Mouse (Mus musculus) bone marrow macrophage, adult 2 months (primary cell): ENCODE measurements around the gene Anp32a. TPM values are rescaled to one million over a fixed set of nuclear protein-coding genes. Genes with fewer than 3 reads are reported as not detected.

ENCODE experiments used
- H3K27ac ChIP-seq: 2 replicates; pipeline ENCODE4 v1.5.1; 2012; ENCODE audit warnings: low read depth, low read length; ENCODE audit not compliant: insufficient read depth
- H3K4me1 ChIP-seq: 2 replicates; pipeline ENCODE4 v1.6.1; 2012; ENCODE audit warnings: low read length; ENCODE audit not compliant: control insufficient read depth, insufficient read depth
- H3K4me3 ChIP-seq: 2 replicates; pipeline ENCODE4 v1.5.1; 2012; ENCODE audit warnings: mild to moderate bottlenecking, low read length, moderate library complexity; ENCODE audit not compliant: insufficient read depth
- CTCF ChIP-seq: IDR thresholded peaks from 2 replicates; pipeline ENCODE4 v1.5.1; 2012; ENCODE audit warnings: low read depth, mild to moderate bottlenecking, low read length, moderate library complexity
- POLR2A ChIP-seq: IDR thresholded peaks from 2 replicates; pipeline ENCODE4 v1.6.1; 2012; ENCODE audit warnings: mild to moderate bottlenecking, low read depth, low read length, borderline replicate concordance
- polyA plus RNA-seq: library from polyadenylated mRNA; stranded (reverse); fragments of >200 nt; gene quantifications from 2 replicates; pipeline ENCODE4 v1.2.4, GENCODE M21; 2012; ENCODE audit not compliant: missing spikeins, insufficient read depth, insufficient read length

Gene Anp32a
- polyA plus RNA-seq, 1 experiment = 351 TPM

- H3K4me3 ChIP-seq = no peak overlapping the region
- peaks cover 2% of the 10 kb centered on the region; the same call in 1 of the 2 replicates for H3K4me1 ChIP-seq
- H3K27ac ChIP-seq = no peak overlapping the region
- no peak for TF ChIP-seq POLR2A
- no peak for TF ChIP-seq CTCF
These were observed 2.4 kb upstream of the Anp32a start for GRCm38 (mm10) chr9:62338636-62339191.

GRCm38 (mm10) chr9:62340301-62341122 lies 581 bp upstream of the Anp32a start:
- no peak for TF ChIP-seq POLR2A
- Histone ChIP-seq H3K4me1 (peaks cover 9% of the 10 kb centered on the region), H3K27ac (no peak overlapping the region), H3K4me3 (peak overlapping the region; percentile 95)

- TF ChIP-seq CTCF (no peak), POLR2A (no peak)
- H3K4me3 ChIP-seq = peak overlapping the region; percentile 95
- H3K4me1 ChIP-seq = peaks cover 16% of the 10 kb centered on the region
- H3K27ac ChIP-seq = peak overlapping the region; percentile 97
These were observed 778 bp downstream of the Anp32a start for GRCm38 (mm10) chr9:62341701-62342440.

- Histone ChIP-seq H3K4me1 (peaks cover 16% of the 10 kb centered on the region), H3K27ac (peak overlapping the region; percentile 97), H3K4me3 (peak overlapping the region; percentile 95)
- TF ChIP-seq CTCF (no peak), POLR2A (no peak)
These were observed 1.5 kb downstream of the Anp32a start for GRCm38 (mm10) chr9:62342441-62343191.

- H3K4me3 ChIP-seq = peak overlapping the region; percentile 95
- no peak for TF ChIP-seq CTCF
- TF ChIP-seq POLR2A = no peak
- peak overlapping the region; percentile 97 for H3K27ac ChIP-seq
- peaks cover 20% of the 10 kb centered on the region for H3K4me1 ChIP-seq
These were observed 2.3 kb downstream of the Anp32a start for GRCm38 (mm10) chr9:62343192-62343903.

- Histone ChIP-seq H3K27ac (peak overlapping the region; percentile 97), H3K4me1 (peaks cover 25% of the 10 kb centered on the region), H3K4me3 (peak overlapping the region; percentile 95)
- TF ChIP-seq CTCF = no peak
- no peak; the same call in 1 of the 2 replicates for TF ChIP-seq POLR2A
These were observed 2.9 kb downstream of the Anp32a start for GRCm38 (mm10) chr9:62343904-62344491.

GRCm38 (mm10) chr9:62344545-62344944 lies 3.5 kb downstream of the Anp32a start:
- Histone ChIP-seq H3K4me1 (peaks cover 28% of the 10 kb centered on the region), H3K27ac (peak overlapping the region; percentile 97), H3K4me3 (peak overlapping the region; percentile 95)
- TF ChIP-seq POLR2A (no peak; the same call in 1 of the 2 replicates), CTCF (no peak)

- H3K4me3 ChIP-seq = peak overlapping the region; percentile 95
- peak overlapping the region; percentile 97; the same call in 1 of the 2 replicates for H3K27ac ChIP-seq
- TF ChIP-seq CTCF (no peak), POLR2A (no peak)
- H3K4me1 ChIP-seq = peaks cover 33% of the 10 kb centered on the region
These were observed 4.0 kb downstream of the Anp32a start for GRCm38 (mm10) chr9:62345081-62345481.
